Mouse (Mus musculus): Measurements from ENCODE around the gene Nfatc2ip.

Nfatc2ip gene

DNA sequence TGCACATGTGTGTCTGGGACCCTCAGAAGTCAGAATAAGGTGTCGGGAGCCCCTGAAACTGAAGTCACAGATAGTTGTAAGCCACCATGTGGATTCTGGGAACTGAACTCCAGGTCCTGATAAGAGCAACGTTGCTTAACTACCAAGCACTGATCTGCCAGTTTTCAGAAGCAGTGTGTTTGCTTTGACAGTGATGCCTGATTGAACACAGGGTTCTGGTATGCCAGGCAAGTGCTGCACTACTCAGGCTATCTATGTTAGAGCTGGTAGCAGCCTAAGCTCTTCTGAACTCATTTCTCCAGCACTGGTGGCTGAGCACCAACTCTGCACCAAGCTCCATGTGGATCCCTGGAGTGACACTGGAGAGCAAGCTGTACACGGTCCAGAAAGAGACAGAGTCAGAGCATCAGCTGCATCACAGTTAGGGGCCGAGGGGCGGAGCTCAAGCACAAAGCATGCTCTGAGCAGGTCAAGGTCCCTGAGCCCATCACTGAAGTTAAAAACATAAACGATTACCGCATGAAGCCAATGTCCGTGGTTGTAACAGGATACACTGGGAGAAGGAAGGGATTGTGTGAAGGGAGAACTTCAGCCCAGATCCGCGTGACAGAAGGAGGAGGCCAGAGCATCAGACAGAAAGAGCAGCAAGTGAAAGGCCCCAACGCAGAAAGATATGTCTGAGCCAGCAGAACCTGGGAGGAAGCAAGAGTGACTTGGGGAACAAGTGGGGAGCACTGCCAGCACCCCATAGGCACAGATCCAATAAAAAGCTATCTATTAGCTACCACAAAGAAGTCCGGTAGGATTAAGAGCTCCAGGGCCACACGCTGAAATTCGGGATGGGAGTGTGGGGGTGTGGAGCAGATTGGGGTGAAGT, 41.6 kb downstream of the Nfatc2ip start:
- DNase-seq, result no peak

DNA sequence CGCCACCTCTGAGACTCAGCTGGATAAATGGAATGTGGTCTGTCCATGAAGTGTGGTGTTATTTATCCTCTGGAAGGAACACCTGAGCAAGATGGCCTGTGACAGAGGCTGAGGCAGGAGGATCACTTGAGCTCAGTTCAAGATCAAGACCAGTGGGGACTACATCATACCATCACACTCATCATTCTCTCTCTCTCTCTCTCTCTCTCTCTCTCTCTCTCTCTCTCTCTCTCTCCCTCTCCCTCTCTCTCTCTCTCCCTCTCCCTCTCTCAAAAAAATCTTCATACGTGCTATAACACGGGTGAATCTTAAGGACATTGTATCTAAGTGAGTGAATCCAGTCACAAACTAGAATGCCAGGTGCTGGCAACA, 42.6 kb downstream of the Nfatc2ip start:
- no peak for DNase-seq

DNA sequence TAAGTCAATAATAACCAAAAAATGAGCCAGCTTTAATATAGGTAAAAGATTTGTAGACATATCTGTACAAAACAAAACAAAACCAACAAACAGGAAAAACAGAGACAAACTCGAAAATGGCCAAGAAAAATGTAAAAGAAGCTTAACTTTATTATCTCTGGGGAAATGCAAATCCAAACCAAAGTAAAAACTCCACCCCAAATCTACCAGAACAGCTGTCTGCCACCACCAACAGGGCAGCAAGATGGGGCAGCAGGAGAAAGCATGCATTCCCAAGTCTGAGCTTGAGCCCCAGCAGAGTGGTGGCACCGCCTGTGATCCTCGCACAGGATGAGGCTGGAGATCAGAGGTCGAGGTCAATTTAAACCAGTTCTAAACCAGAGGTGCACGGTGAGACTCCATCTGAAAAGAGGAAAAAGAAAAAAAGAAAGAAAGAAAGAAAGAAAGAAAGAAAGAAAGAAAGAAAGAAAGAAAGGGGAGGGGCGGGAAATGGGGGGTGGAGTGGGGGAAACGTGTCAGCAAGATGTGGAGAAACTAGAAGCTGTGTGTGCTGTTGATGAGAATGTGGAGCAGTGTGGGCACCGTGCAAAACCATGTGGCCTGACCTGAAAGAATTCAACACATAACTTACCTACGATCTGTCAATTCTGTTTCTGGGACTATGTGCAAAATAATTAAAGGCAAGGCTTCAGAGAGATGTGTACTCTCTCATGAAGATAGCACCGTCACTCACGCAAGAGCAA, 43.1 kb downstream of the Nfatc2ip start:
- no peak for DNase-seq

DNA sequence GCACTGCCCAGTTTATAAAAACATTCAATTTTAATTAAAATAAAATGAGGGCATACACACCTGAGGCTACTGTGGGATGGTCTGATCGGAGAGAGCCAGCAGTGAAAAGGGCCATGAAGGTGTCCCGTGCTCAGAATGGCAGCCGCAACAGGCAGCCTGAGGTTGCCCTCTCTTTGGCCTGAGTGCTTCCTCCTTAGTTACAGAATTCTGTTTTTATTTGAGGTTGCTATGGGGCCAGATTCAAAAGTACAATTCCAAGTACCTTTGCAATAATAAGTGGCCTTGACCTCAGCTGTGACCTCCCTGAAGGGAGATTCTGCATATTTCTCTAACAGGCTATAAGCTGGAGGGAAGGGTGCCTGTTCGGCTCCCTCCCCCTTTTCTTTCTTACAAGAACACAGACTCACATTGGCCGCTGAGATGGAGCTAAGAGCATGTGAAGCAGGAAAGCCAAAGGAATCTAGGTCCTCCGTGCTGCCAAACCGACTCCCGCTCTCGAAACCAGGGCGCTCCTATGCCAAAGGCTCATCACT, 45.1 kb downstream of the Nfatc2ip start:
- DNase-seq, result no peak

DNA sequence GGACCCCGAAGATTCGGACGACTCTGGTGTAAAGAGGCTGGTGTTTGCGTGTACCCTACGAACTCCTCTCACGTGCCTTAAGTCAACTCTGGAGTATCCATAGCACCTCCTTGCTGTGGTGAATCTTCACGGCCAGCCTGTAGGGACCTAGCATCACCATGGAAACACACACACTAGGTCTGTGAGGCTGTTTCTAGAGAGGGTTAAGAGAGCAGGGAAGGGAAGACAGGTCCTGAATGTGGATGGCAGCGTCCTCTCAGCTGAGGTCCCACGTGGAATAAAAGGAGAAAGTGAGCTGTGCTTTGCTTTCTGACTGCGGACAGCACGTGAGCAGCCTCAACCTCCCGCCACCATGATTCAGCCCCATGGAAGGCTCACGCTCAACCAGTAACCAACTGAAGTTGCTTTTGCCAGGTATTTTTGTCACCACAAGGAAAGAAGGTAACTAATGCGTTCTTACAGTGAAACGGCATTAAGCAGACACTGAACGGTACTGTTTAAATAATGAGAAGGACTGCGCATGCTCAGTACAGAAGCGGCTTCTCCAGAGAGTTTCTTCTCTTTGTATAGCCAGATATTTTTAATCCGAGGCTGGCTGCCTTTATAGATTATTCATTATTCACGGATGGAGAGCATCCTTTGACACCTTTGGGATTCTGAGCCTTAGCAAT, 45.7 kb downstream of the Nfatc2ip start:
- DNase-seq, result no peak

DNA sequence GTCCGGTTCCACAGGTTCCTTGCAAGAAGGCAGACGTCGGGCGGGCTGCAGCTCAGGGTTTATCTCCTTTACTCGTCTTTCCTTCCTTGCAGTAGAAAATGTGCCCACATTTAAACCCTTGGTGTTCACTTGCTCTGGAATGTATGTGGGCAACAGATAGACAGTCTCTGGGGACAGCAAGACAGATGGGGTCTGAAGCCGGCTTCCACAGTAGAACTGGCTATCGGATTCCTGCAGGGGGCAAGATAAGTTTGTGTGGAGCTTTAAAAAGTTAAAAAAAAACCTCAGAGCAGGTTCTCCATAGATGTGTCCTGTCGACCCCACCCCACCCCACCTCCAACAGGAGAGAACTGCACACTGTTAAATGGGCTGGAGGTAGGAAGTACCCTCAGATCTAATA, 48.2 kb downstream of the Nfatc2ip start:
- DNase-seq, result no peak

DNA sequence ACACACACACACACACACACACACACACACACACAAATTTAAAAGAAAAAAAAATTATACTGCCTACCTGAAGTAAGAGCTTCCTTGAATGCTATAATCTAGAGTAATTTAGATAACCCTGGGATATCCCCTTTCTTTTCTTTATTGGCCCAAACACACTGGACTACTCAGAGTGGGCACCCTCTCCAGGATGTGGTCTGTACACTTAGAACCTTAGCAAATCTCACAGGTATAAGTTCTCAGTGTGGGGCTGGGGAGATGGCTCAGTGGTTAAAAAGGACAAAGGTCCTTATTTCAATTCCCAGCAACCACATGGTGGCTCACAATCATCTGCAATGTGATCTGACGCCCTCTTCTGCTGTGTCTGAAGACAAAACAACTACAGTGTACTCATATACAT, 49.4 kb downstream of the Nfatc2ip start:
- no peak for DNase-seq

DNA sequence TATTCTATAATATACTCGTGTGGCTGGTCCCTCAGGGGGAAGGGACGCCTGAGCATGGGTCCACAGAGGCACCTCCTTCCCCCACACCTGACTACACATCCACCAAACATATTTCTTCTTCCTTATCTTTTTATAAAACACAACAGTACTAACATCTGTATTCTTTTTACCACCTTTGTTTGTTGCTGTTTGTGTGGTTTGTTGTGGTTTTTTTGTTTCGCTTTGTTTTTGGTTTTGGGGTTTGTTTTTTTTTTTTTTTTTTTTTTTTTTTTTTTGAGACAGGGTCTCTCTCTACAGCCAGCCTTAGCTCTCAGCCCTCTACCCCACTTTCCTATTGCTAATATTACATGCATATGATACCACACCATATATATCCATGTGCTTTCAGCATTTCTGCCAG, 50.6 kb downstream of the Nfatc2ip start:
- no peak for DNase-seq

DNA sequence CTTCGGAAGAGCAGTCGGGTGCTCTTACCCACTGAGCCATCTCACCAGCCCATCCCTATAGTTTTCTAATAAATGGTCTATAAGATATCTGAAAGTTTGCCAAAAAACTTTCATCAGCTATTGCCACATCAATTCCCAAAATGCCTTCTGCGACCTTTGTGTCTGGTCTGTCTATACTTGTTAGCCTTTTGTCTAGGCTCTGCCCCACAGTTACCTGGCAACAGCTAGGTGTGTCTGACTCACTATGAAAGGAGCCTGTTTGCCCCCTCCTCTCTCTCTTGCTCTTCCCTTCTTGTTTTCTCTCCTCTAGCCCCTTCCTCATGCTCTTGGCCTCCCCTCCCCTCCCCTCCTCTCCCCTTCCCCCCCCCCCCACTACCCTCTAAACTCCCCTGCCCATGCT, 51.0 kb downstream of the Nfatc2ip start:
- DNase-seq, result no peak

DNA sequence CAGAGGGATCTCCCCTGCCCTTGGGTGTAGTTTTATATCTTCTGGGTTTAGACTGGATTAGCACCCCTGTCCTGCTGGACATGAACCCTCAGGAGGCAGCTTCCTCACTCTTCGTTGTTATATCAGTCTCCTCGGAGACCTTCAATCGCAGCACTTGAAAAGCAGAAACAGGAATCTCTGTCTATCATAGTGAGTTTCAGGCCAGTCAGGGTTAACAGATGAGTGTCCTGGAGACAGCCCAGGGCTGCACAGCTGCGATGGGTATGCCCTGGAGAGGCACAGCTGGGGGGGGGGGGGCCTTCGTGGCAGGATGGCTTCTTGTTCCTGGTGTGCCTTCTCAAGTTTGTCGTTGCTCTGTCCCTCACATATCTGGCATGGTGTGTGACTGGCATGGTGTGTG, 55.6 kb downstream of the Nfatc2ip start:
- DNase-seq, result no peak

DNA sequence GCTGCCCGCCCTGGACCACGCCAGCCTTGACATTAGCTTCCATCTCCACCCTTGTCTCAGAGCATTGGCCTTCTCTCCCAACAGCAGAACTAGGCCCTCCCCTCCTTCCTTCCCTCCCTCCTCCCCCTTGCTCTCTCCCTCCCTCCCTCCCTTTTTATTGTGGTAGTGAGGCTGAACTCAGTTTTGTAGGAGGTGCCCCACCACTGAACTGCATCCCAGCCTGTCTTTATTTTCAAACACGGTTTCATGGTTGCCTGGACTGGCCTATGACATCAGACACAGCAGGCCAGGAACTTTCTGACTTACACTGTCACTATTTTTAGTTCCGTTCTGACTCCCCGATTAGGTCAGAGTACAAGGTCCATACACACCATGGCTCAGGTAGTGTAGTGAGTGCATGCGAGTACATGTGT, 56.3 kb downstream of the Nfatc2ip start:
- DNase-seq, result no peak

DNA sequence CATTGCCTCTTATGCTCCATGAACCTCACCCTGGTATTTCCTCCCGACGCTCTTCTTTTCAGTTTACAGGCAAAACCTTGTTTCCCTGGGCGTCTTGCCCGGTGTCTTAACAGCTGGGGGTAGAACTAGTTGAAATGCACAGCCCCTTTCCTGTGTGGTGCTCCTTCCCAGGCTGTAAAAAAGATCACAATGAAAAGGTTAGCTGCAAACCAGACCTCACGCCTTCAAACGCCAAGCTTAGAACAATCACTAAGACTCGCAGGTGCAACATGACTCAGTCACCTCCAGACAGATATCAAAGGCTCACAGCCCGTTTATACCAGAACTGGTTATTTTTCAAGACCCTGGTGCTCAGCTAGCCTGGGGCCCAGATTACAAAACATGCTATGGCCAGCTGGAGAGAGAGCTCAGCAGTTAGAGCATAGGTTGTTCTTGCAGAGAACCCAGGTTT, 57.0 kb downstream of the Nfatc2ip start:
- no peak for DNase-seq

DNA sequence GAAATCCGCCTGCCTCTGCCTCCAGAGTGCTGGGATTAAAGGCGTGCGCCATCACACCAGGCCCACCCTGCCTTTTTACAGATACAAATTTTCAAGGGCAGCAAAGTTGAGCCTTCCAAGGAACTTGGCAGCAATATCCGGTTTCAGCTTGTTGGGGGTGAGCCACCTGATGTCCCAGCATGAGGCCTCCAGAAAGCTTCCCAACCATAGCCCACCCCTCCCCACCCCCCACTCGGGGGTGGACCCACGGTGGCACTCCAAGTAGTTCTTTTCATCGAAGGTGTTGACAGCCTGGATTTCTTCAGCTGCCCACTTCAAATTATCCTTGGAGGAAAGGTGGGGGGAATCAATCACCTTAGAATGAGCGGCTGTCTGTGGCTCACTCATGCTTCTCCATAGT, 57.6 kb downstream of the Nfatc2ip start:
- DNase-seq, result no peak

DNA sequence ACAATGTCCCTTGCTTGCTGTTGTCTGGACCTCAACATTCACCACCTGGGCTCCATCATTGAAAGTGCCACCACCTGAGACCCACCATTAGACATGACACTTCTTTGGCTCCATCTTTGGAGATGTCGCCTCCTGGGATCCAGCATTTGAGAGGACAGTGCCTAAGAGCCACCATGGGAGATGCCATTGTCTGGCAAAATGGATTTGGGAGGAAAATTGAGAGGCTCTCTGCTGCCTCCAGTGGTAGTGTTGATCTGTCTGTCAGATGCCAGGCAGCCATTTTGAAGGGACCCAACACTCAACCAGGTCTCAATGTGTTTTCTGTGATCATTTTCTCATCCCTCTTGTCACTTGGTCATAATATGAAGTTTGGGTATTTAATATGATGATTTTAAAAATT, 61.0 kb downstream of the Nfatc2ip start:
- DNase-seq, result no peak

Measured in cerebellum, adult 11-12 months (tissue).